Mouse (Mus musculus): ENCODE results near the gene Olfr722. TPM values are rescaled to one million over a fixed set of nuclear protein-coding genes. Genes with fewer than 3 reads are reported as not detected.
"Not testable (repeated sequence)": the region's sequence is repeated elsewhere in the genome, so short reads cannot be mapped to it uniquely, and the experiment has no call there.

The Olfr722 gene
- polyA plus RNA-seq (2012; rRNA removed), result not detected in 2 replicates

DNA sequence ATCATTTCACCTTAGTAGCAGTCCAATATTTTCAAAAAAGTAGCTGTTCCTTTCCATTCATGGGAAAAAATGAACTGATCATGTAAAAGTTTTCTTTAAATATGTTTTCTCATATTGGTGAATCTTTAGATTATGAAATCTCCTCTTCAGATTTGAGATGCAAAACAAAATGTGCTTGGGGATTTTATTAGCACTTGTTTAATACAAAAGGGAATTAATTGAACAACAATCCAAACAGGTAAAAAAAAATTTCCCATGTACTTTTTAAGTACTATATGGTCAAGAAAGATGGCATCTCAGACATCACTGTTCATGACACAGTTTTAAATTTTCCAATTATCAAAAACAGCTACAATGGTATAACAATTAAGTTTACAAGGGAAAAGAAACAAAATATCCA is at the start of gene Olfr722:
Gene Olfr722, minus strand, starts transcription at position 101 of the 400 bp plus-strand sequence.
- H3K27me3 ChIP-seq (ENCODE audit: control insufficient read depth, insufficient read depth, low read length), result no peaks in the 10 kb centered on the region
- H3K4me3 ChIP-seq (ENCODE audit: control insufficient read depth, low read depth, low read length), result no peak within 1 kb of the TSS
- no peaks in the 10 kb centered on the region for H3K4me1 ChIP-seq (ENCODE audit: control insufficient read depth, insufficient read depth, low read length)
- TF ChIP-seq CTCF (IDR thresholded peaks at IDR 0.05; ENCODE audit: control insufficient read depth, insufficient read depth, insufficient replicate concordance, low read depth, low read length), result no peak
- no peak for TF ChIP-seq POLR2A (IDR thresholded peaks at IDR 0.05; ENCODE audit: control insufficient read depth, low read depth, low read length)
- no peak within 1 kb of the TSS for H3K27ac ChIP-seq (ENCODE audit: control insufficient read depth, insufficient read depth, low read depth, low read length)
- H3K36me3 ChIP-seq (ENCODE audit: control insufficient read depth, insufficient read depth, low read length), result no peaks in the 10 kb centered on the region

DNA sequence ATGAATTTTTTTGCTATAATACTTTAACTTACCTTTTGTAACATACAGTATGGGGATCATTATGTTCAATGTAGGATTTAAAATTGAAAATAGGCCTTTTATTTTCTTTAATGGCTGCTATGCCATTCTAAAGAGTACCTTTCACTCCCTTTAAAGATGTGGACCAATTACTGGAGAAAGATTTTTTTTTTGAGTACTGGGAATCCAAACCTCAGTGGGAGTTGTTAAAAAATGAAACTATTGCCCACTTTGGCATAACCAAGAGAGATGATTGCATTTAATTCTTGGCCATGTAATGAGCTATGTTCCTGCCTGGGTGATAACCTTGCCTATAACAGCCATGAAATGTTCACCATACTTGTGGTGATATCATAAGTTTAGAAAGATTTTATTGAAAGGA is 29.9 kb upstream of the Olfr722 start, which contains the start of gene Olfr723:
Gene Olfr723, minus strand, starts transcription at position 101 of the 400 bp plus-strand sequence.
- H3K36me3 ChIP-seq (ENCODE audit: control insufficient read depth, insufficient read depth, low read length); H3K27me3 ChIP-seq (ENCODE audit: control insufficient read depth, insufficient read depth, low read length); H3K27ac ChIP-seq (ENCODE audit: control insufficient read depth, insufficient read depth, low read depth, low read length); H3K4me1 ChIP-seq (ENCODE audit: control insufficient read depth, insufficient read depth, low read length); H3K4me3 ChIP-seq (ENCODE audit: control insufficient read depth, low read depth, low read length): not testable (repeated sequence)

DNA sequence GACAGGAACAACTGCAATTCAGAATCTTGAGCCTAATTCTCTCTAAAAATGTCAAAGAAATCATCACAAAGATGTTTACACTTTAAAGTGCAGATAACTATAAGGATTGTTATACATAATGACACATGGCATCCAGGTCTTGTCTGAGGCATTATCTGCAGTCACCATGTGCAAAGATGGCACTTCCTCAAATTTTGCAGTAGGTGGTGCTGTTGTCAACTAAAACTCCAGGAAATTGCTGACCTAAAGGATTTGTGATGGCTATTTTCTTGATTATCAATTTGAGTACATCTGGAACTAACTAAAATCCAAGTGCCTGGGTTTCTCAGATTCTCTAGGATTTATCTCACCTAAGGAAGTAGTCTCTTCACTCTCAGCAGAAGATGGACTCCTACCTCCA is 41.4 kb downstream of the Olfr722 start:
- Histone ChIP-seq H3K36me3 (ENCODE audit: control insufficient read depth, insufficient read depth, low read length) (no peaks in the 10 kb centered on the region), H3K27ac (ENCODE audit: control insufficient read depth, insufficient read depth, low read depth, low read length) (no peak overlapping the region), H3K4me3 (ENCODE audit: control insufficient read depth, low read depth, low read length) (no peak overlapping the region), H3K27me3 (ENCODE audit: control insufficient read depth, insufficient read depth, low read length) (no peaks in the 10 kb centered on the region), H3K4me1 (ENCODE audit: control insufficient read depth, insufficient read depth, low read length) (no peaks in the 10 kb centered on the region)
- no peak for TF ChIP-seq POLR2A (IDR thresholded peaks at IDR 0.05; ENCODE audit: control insufficient read depth, low read depth, low read length)

Other genes starting within 250 kb of the Olfr722 start
- gene Armh4, start 118.6 kb downstream of the Olfr722 start, polyA plus RNA-seq (2012; rRNA removed), result 0.22 and 0.28 TPM in 2 replicates
- not detected in 2 replicates for gene Olfr723, start 29.8 kb upstream of the Olfr722 start, polyA plus RNA-seq (2012; rRNA removed)
- not detected in 2 replicates for gene Olfr724, start 61.3 kb upstream of the Olfr722 start, polyA plus RNA-seq (2012; rRNA removed)
- not detected in 2 replicates for gene Olfr725, start 138.4 kb upstream of the Olfr722 start, polyA plus RNA-seq (2012; rRNA removed)
- not detected in 2 replicates for gene Olfr726, start 189.0 kb upstream of the Olfr722 start, polyA plus RNA-seq (2012; rRNA removed)
- gene Olfr727, start 221.2 kb upstream of the Olfr722 start, polyA plus RNA-seq (2012; rRNA removed), result not detected in 2 replicates
- gene Olfr728, start 240.7 kb upstream of the Olfr722 start, polyA plus RNA-seq (2012; rRNA removed), result not detected in 2 replicates